Mouse (Mus musculus) c-Kit-positive CD71-negative TER-119-negative erythroid progenitor cells, embryonic 14.5 days (primary cell): Measurements from ENCODE around the gene Il16.
A peak's percentile ranks its signal among the peaks of the same experiment; 100 is the strongest.

ENCODE experiments used
- DNase-seq: peaks from one replicate; pipeline ENCODE4 v3.0.0-alpha.2; 2013; ENCODE audit warnings: low read depth

Il16 gene

DNA sequence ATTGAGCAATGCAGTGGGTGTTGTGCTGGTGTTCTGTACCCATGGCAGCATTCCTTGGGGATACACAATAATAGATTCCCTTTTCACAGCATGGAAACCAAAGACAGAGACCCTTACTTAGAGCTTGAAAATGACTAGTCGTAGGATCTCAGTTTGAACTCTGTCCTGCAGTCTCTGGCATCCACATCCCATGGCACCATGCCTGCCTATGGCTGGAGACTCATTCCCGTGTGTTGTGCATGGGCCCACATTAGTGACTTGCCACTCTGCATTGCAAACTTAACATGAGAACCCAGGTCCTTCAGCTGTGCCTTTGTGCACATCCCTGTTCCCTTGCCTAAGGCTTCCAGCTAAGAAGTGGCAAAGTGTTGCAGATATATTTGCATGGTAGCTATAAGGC, 100.8 kb downstream of the Il16 start:
- DNase-seq = no peak

- no peak for DNase-seq
Measured at GRCm38 (mm10) chr7:83643581-83643980, 101.9 kb downstream of the Il16 start.

DNA sequence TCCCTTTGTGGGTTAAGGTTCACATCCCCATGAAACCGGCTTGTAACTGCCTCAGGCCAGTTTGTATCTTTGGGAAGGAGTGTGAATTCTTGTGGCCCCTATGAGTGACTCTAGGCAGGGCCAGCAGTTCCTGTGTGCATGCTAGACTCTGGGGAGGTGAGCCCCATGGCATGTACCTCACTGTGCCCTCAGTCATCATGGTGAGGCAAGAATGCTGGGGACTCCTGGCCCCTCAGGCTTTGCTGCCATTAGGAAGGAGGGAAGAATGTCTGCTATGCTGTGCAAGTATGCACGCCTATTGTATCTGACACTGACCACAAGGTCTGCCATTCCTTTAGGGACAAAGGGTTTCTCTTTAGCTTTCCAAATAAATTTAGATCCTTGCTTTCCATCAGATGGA, 104.4 kb downstream of the Il16 start:
- no peak for DNase-seq

DNA sequence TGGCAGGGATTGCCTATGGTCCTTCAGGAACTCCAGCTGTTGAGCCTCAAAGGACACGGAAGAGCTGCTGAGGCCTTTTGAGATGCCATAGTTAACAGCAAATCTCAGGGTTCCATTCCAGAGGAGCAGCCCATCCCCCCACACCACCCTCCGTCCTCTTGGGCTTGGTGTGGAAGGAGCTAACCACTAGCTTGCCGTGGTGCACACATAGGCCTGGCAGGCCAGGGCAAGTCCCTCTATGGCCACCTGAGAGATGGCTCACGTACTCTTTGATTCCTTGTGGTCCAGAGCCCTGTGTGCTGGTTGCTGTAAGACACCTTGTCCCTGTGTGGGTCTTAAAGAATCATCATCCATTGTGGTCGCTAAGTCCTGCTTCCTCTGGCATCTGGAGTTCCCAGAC, 104.9 kb downstream of the Il16 start:
- DNase-seq = no peak

DNA sequence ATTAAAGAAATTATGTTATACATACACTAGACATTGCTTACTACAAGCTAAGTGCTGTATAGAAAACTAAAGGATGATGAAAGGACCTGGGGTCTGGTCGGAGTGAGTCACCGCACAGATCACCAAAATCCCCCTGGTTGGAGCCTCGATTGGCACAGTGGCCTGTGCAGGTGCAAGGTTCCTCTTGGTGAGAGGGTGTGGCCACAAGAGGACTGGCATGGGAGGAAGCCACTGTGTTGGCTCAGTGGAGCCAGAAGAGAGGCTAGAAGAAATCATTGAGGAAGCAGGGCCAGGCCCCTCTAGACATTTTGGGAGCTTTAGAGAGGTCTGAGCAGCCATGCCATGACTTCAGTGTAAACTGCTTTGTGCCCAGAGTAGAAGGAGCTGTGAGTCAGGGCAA, 106.4 kb downstream of the Il16 start:
- DNase-seq = no peak

DNA sequence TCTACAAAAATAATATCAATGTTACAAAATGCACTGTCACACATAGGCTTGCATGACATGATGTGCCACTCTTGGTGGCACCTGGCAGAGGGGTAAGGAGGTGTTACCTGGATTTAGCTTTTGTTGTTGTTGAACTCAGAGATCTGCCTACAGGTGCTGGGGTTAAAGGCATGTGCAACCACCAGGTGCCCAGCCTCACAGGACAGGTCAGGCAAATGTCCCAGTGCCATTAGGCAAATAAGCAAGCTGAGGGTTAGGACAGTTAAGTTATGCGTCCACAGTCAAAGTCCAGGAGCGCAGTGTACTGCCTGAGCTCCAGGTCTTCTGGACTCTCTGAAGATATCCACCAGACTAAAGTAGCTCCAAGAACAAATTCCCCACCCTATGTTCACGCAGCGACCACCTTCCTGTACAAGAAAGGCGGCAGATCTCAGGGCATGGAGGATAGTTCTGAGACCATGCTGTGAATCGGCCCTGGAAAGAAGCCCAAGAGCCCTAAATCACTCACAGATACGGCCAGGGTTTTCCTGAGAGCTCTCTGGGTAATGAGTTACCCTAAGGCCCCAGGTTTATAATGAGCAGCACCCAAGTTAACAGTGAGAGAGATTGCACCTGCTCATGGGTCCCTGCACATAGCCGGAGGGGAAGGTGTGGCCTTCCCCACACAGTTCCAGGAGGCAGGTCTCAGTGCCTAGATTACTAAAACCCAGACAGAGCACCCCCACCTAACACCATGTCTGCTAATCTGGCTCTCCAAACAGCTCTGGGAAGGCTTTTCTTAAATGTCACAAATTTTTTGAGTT, 107.5 kb downstream of the Il16 start:
- no peak for DNase-seq

- no peak for DNase-seq
Measured at GRCm38 (mm10) chr7:83636425-83636824, 109.1 kb downstream of the Il16 start.

- DNase-seq = no peak
Measured at GRCm38 (mm10) chr7:83635726-83636125, 109.8 kb downstream of the Il16 start.

DNA sequence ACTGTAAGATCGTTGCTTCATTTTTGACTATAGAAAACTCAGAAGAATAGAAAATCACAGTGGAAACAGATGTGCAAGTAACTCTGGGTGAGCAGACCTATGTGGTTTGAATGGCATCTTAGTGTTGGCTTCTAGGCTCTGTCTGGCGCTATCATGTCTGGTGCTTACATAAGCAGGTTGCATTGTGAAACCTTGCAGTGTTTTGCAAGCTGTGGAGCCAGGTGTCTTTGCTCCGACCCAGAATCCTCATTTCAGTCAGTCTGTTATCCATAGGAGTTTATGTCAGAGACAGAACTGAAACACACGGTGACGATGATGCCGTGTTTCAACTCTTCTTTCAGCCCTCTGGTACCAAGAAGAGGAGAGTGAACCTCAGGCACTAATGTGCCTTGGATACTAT, 111.7 kb downstream of the Il16 start:
- no peak for DNase-seq

DNA sequence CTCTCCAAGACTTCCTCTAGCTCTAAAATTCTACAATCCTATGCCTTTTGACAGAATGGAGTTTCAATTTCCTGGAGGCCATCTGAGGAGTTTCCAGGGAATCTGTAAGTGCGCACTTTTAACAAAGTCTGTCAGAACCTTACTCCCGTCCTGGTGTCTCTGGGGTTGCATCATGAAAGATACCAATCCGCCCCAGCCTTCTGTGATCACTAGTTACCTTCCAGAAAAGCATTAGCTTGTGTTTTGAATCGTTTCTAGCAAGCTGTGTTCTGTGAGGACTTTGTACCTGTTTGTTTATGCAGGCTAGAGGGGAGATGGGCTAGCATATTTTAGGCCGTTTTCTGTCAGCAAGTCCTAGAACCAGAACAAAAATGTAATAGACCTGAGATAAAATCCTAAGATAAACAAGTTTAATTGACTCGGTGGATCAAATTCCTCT, 112.8 kb downstream of the Il16 start:
- no peak for DNase-seq

DNA sequence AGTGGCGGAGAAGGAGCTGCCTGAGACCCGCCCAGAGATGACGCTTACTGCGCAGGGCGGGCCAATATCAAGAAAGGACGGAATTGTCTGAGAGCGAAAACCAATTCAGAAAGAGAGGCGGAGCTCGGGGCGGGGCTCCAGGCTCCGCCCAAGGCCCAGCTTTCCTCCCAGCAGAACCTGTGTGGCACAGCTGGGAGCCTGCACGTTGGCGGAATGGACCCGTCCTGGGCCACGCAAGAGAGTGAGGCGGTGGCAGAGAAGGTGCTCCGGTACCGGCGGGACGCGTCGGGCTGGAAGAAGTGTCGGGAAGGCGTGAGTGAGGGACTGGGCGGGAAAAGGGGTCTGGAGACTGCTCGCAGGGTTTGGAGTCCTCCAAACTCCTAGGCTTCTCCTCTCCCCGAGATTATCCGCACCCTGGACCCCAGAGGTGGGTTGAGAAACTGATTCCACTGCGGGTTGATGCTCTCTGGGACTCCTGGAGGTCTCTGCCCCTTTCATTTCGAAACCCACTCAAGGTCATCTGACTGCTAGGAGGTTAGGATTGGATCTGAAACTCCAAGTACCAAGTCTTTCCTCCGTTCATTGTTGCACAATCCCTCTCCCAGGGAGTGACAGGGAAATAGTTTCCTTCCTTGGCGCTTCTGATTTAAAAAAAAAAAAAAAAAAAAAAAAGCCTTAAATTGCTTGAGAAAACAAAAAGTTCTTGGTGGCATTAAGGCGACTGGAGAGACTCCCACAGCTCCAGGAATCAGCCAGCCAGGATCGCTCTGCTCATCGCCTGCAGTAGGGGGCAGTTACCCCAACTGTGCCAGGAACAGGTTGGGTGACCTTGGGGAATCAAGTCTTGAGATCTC, 113.5 kb downstream of the Il16 start, which contains the start of gene Stard5:
Stard5 (plus strand) TSS at position 132 of the 854 bp plus-strand sequence.
- DNase-seq = peak; percentile 86

DNA sequence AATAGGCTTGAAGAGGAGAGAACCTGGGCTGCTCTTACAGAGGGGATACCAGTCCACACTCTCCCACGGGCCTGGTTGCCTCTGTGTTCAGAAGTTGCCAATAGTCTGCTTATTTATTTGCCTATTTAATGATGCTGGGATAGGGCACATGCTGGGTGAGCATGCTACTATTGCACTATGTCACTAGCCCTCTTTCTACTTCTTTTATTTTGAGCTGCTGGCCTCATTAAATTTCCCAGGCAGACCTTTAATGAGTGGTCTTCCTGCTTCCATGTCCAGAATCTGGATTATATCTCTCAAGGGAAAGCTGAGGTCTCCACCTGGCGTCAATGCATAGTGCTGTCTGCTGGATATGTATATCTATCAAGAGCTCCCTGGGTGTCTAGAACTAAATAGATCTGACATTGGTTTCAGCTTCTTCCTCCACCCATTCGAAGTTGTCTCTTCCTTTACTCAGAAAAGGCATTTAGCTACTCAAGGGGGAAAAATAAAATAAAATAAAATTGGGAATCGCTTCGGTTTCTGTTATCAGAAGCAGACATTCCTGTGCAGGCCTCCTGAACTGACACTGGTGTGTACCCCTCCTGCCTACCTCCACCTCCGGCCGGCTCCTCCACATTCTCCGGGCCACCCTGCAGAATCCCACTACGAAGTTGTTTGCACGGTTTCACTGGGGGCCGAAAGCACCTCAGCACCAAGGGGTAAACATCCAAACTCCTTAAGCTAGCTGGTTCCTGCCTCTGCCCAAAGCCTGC, 114.3 kb downstream of the Il16 start:
- no peak for DNase-seq

DNA sequence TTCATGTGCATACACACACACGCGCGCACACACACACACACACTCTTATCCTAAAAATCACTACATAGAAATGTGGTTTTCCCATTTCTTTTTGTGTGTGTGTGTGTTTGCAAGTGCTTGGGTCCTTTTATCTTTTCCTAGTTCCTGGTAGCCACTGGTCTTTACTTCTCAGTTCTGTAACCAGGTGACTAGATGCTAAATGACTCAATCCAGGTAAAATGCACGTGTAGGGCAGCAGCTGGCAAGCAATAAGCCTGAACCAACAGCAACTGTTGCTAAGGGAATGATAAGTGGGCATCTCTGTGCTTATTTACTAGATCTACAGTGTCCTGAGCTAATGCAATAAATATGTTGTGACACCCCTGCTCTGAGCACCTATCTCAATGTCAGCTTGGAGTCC, 118.2 kb downstream of the Il16 start:
- DNase-seq = no peak

DNA sequence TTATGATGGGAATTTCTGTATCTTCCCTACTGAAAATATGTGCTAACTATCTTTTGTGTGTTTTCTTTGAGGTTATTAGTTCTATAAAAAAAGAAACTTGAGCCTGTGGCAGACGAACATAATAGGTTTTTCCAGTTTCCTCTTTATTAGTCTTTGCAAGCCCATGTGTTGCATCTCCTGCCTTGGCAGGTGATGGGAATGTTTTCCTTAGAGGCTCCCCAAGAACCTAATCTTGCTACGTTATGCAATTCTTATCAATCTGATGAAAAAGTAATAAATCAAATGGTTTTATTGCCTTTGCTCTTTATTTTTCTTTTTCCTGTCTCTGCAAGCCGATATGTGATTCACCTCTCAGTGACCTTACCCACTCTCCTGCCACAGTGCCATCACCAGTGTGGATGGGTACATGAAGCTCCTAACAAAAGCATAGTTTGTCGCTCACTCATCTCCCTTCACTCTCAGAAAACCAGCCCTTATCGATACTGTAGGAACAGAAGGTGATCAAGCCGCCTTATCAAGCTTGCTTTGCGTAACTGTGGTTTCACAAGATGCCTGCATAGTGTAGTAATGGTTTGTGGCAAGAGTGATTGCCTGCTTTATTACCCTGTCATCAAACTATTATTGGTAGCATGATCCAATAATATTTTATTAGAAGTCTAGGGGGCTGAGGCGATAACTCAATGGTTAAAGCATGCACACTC, 118.8 kb downstream of the Il16 start:
- no peak for DNase-seq

- no peak for DNase-seq
Measured at GRCm38 (mm10) chr7:83624065-83624464, 121.5 kb downstream of the Il16 start.

DNA sequence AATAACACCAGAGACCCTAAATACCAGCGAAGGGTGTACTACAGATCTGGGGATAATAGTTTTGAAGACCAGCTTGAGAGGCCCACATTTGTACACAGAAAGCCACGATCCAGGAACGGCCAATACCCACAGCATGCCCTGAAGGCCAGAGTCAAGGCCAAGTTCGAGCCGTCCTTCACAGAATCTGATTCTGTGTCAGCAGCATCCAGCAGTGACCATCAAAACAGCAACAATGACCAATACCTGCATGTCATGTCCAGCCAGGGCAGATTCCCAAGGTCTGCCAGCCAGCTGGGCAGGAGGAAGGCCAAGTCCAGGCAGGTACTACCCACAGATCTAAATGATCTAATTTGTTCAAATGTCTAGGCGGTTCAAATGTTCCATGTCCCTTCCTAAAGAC, 122.9 kb downstream of the Il16 start:
- DNase-seq = no peak

DNA sequence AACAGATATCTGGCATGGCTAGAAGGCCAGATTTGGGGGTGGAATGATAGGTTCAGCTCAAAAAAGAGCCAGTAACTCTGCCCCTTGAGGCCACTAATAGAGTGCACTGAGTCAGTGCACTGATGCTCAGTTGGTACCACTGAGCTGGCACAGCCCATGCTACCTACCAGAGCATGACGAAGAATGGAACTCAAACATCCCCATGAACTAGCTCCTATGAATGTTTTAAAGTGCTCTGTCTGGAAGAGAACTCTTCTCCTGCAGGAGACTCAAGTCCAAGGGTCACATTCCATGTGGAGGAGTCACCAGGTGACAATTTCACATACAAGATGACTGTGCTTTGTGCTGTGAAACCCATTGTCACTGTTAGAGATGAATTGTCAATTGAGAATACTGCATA, 126.8 kb downstream of the Il16 start:
- no peak for DNase-seq

GRCm38 (mm10) chr7:83616268-83616667, 129.3 kb downstream of the Il16 start:
- DNase-seq = no peak

GRCm38 (mm10) chr7:83615815-83616214, 129.7 kb downstream of the Il16 start:
- DNase-seq = no peak

DNA sequence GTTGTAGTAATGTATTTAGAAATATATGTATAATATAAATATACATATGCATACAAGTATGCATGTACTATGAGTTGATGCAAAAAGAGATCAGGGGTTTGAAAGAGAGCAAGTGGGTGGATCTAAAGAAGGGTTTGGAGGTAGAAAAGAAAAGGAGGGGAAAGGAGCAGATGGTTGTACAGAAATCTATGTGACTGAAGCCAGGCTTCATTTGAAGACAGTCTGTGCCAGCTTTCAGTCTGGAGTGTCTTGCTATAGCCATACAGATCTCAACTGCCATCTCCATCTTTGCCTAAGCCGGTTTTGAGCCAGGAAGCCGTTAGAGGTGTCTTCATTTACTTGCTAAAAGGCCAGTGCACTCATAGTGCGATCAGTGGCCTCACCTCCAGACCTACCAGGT, 130.3 kb downstream of the Il16 start:
- DNase-seq = no peak

DNA sequence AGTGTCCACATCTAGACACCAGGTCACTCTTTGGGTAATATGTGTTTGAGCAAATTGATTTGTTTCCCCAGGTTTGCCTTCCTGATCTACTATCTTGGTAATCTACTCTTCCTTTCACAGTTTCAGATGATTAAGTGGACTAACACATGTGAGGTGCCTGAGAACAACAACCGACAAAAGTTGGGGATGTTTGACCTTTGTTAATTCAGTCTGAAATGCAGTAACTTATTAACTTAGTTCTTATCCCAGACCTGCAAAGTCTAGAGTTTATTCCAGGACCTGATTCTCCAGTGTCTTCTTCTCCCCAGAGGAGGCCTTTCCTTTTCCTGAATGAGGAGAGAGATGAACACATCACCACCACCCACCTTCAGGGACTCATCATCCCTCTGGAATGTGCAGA, 133.6 kb downstream of the Il16 start:
- no peak for DNase-seq

- no peak for DNase-seq
Measured at GRCm38 (mm10) chr7:83609891-83610290, 135.6 kb downstream of the Il16 start.
